Mouse (Mus musculus) kidney, postnatal 10 days (tissue): ENCODE results near the gene Dtnb.

Experiments used
- DNase-seq: peaks from one replicate; pipeline ENCODE4 v3.0.0; 2021; ENCODE audit warnings: mixed read lengths

Dtnb gene

DNA sequence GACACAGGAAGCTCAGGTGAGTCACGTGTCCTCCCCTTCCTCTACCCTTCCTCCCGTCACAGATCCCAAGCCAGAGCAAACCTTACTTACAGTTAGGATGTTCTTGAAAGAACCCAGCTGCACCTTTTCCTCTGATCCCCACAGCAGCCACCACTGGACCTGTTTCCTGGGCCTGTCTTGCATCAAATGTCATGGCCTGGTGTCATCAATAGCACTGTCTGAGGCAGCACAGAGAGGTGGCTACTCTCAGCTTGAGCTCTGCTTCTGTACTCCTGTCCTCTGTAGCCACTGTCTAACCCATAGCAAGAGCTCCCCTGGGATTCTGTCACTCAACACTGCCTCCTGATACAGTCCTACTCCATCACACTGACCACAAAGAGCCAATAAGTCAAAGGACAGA, 207.5 kb downstream of the Dtnb start:
- peak; percentile 6 for DNase-seq

DNA sequence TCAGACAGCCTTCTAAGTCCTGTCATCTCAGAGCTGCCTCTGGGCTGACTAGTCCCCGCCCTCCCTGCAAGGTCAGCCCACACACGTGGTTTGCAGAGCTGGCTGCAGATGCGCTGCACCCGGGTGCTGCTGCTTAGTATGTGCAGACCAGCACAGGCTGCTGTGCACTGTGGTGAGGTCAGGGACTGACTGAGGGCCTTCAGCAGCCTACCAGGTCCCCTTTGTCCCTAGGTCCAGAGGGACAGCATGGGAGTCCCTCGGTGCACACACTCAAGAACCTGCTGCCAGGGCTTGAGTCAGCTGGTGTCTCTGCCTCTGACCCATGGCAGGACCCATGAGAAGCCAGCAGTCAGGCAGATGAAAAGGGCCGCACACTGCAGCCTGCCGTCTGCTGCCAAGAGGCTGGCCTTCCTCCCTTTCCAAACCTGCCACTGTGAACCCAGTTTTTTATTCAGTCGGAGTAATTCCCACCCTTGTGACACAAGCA, 208.3 kb downstream of the Dtnb start:
- peak; percentile 83 for DNase-seq

DNA sequence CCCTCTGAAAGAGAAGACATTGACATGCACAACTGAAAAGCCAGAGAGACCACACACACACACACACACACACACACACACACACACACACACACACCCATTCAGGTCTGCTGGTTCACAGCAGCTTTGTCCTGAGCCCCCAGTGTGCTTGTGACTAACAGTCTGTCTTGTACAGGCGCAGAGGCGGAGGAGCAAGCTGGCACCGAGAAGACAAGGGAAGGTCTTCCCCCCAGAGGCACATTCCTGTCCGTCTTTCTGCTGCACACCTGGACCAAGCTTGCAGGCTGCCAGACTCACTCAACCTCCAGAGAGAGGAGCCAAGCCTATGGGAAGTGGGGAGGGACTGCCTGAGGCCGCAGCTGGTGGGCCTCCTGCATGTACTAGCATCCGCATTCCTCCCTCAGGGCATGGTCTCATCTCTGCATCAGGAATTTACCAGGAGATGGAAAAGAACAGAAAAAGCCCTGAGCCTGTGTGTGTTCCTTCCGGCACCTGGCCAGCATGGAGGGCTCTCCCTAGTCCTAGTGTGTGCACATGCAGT, 208.8 kb downstream of the Dtnb start:
- peak; percentile 66 for DNase-seq

DNA sequence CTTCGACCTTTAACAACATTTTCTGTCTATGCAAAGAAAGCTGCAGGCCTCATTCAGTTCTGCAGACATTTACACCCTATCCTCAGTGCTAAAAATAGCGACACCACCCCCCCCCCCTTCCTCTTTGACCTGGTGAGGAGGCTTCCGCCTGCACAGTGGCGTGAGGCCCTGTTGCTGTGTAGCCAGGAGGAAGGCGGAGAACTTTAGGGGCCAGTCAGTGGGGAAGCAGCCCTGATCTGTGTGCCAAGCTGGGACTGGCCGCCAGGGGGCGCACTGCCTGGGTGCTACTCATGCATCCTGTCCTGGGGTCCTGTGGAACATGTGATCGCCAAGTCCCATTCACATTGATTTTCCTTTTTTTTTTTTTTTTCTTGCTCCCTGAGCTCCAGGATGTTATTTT, 209.3 kb downstream of the Dtnb start:
- peak; percentile 97 for DNase-seq

DNA sequence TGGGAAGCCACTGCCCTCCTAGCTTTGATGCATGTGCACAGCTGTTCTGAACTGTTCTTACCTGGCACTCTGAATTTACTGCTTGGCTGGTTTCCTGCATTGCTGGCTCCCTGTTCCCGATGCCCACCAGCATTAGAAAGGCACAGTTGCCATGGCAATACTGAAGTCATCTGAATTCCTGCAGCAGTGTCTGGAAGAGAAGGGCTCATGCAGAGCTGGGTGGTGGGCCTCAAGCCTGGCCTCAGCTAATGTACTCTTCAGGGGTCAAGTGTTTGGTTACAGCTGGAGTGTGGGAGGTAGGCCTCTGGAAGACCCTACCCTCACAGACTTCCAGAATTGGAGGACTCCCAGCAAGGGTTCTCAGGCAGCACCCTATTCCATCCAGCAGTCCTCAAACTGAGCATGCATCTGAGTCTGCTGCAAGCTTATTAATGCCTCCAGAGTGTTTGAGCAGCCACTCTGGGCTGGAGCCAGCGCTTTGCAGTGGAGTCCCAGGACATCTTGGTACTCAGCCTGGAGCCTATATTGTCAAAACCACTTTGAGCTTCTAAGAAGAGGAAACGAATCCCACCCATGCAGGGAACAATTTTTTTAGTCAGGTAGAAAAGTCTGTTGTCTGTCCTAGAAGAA, 211.1 kb downstream of the Dtnb start:
- DNase-seq: no peak

DNA sequence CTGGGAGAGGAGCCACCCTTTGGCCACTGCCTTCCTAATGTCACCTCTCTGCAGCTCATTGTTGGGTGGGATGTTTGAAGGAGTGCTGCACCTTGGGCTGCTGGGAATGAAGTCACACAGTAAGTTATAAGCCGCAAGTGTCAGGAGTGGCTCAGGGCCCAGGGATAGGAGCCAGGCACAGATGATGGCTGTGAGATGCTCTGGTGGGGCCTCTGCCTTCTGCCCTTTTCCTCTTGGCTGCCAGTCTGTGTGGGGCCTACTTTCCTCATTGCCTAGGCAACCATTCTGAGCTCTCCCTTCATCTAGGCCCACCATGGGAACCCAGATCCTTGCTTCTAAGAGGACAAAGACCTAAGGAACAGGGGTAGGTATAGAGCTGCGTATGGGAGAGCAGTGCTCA, 212.1 kb downstream of the Dtnb start:
- no peak for DNase-seq

DNA sequence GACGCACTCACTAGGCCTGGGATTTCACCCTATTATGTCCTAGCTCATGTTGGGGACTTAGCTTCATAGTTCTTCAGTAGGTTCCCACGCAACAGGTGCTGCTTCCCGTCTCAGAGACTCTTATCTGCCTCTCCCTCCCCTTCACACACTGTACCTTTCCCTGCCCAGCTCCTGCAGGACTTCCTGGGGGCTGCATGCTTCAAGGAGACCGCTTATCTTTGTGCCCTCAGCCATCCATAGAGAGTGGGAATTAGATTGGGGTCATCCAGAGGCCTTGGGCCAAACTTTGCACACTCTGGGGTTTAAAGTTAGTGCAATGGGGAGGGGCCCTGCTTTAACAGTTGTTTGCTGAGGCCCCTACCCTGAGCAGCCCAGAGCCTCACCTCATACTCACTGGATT, 212.5 kb downstream of the Dtnb start:
- no peak for DNase-seq

DNA sequence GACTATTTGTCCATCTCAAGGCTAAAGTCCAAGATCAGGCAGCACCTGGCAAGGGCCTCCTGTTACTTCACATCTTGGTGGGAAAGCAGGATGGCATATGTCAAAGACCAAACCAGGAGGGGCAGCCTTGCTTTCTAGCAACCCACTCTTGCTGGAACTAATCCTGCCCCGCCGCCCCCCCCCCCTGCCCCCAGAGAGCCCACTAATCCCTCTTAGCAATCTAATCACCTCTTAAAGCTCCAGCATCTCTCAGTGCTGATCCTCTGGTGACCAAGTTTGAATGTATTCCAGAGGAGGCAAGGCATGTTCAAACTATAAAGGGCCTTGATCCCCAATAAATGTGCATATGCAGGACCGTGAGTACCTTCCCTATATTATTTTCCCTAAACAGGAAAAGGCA, 214.9 kb downstream of the Dtnb start:
- DNase-seq: no peak

DNA sequence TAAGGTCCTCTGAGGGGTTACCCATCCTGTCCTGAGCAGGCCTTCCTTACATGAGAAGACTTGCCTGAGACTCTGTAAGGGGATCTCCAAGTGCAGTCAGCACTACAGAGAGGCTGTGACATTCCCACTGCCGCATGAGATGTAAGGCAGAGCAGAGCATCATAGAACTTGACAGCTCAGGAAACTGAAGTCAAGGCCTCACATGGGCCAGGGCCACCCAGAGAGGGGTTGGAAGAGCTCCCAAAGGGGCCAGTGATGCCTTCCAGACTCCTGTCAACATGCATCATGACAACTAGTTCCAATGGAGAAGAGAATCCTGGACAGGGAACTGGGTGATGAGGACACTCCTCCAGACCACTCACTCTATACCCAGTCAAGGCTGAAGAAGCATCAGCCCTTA, 215.4 kb downstream of the Dtnb start:
- DNase-seq: no peak

DNA sequence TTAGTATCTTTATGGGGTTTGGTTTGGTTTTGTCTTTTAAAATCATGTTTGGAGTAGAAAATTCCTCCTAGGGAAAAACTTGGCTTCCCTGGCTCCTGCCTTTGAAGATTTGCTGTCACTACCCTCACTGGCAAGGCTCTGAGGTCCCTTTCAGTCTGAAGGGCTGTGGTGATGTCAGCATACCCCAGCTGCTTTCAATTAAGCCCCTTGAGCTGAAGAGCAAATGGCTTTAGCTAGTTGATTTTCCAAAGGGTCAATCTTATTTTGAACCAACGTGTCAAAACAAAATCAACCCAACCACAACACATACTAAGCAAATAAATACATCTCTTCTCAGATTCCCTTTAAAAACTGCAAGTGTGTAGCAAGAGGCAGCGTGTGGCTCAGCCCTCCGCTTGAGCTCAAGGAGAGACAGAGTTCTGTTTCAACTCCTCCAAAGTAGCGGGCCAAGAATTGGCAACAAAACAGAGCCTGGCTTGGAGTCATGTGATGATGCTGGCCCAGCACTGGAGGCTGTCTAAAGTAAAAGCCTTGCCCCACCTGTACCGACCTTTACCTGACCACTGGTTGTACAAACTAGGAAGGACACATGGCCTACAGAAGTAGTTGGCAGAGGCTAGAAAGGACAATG, 216.4 kb downstream of the Dtnb start:
- no peak for DNase-seq

DNA sequence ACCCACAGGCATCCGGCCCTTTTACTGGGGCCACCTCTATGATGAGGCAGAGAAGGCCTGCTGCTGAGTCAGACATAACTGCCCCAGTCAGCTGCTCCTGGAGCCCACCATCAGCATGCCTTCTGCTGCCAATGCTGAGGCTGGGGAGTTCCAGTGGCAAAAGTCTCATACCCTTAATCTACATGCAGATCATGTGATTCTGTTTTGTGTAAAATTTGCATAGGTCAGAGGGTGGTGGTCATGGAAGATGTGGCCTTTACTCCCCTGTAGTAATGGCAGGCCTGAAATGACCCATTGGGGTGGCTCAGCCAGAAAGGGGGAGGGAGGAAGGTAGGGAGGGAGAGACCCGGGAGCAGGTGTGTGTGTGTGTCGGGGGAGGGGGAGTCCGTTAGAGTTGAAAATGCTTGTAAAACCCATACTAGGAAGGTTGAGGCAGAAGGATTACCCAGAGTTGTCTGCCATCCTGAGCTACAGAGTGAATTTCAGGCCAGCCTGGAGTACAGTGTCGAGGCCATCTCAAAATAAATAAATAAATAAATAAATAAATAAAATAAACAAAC, 217.5 kb downstream of the Dtnb start:
- no peak for DNase-seq

DNA sequence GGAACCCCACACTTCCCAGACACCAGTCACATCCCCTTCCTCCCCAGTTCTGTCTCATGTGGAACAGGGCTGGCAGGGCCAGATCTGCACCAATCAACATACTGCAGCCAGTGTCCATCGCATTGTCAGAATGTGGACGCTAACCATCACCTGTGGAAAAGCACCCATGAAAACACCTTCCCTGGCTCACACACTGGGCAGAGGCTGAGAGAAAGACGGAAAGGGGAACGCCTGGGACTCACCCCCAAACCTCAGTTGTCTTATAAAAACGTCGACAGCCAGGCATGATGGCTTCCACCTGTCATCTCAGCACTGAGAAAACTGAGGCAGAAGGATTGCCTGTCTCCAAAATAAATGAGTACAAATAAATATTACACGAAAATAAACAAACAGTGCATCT, 219.1 kb downstream of the Dtnb start:
- no peak for DNase-seq

DNA sequence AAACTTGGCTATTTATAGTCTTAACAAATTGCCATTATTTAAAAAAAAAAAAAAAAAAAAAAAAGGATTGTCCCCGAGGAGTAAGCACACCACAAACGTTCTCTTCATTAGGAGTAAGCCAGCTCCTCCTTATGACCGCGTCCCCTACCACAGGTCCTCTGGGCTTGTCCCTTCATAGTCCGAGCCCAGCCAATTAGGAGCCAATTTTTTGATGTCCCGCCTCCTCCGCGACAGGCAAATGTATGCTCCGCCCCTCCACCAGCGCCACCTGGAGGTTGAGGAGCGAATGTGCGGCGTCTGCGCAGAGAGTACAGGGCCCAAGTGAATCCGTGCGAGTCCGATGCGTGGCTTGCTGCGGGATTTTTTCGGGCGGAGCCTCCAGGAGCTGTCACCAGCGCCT, 219.6 kb downstream of the Dtnb start:
- peak; percentile 97 for DNase-seq

DNA sequence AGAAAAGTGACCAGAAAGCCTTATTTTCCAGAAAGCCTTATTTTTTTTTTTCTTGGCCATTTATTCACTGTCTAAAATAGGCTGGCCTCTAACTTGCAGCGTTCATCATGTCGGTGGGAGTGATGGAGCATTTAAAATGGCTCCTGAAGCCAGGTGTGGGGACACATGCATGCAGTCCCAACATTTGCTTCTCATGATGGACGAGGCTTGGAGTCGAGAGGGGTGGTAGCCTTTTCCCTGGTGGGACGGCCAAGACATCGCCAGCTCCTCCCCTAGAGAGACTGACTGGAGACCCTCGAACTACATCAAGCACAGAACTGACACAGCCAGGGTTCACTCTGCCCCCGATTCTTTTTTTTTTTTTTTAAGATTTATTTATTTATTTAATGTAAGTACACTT, 220.1 kb downstream of the Dtnb start:
- DNase-seq: no peak

DNA sequence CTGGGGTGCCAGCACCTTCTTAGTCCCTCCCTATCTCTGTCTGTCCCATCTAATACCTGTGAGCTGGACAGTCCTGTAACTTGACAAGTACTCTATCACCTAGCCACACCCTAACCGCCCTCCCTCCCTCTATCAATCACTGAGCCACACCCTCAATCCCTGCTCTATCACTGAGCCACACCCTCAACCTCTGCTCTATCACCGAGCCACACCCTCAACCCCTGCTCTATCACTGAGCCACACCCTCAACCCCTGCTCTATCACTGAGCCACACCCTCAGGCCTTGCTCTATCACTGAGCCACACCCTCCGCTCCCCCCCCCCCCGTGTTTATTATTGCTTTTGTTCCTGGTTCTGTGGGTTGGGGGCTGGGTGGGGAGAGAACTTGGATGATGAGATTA, 223.4 kb downstream of the Dtnb start:
- DNase-seq: no peak

DNA sequence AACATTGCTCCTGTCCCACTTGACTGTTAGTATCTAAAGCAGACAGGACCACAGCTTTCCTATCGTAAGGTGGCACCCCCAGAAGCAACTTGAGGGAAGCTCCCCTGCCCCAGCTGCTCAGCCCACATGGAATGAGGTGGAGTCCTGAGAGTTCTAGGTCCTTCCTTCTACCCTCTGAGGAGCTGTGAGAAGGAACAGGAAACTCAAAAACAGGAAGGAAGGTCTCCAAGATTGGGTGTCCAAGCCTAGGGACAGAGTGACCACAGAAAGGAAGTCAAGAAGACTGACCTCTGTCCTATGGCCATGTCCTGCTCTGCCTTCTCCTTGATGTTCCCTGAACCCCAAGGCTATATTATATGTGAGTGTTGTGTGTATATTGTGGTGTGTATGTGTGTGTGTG, 227.4 kb downstream of the Dtnb start:
- DNase-seq: no peak

DNA sequence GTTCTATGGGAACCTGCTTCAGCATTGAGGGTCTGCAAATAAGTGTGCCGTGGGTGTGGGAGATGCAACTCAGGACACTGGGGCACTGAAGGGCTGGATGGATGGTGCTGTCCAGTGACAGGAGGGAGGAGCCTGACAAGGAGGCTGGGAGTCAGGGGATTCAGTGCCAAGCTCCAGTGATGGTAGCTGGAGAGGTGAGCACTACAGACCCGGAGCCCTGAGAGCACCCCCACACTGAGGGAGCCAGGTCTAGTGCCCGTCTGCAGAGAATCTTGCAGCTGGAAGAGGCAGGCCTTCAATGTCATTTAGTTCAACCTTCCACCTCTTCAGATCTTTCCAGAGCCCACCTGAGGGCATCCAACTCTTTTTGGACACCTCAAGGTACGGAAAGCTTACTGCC, 233.7 kb downstream of the Dtnb start, which contains the start of gene Dnmt3a:
Dnmt3a (plus strand) TSS at position 156 of the 400 bp plus-strand sequence.
- DNase-seq: no peak

DNA sequence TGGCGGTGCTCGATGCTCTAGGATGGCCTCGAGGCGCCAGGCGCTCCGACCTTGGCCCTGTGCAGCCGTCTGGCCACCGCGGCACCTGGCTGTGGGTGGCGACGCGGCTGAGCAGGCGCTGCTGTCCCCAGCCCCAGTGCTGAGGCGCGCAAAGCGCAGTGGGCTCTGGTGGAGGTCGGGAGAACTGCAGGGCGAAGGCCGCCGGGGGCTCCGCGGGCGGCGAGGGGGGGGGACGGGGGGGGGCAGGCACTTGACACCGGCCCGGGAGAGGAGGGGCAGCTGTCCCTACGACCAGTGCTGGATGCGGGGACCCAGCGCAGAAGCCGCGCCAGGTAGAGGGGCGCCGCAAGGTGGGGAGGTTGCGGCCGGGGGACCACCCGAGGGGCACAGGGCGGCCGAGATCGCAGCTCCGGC, 234.1 kb downstream of the Dtnb start:
- peak; percentile 94 for DNase-seq

DNA sequence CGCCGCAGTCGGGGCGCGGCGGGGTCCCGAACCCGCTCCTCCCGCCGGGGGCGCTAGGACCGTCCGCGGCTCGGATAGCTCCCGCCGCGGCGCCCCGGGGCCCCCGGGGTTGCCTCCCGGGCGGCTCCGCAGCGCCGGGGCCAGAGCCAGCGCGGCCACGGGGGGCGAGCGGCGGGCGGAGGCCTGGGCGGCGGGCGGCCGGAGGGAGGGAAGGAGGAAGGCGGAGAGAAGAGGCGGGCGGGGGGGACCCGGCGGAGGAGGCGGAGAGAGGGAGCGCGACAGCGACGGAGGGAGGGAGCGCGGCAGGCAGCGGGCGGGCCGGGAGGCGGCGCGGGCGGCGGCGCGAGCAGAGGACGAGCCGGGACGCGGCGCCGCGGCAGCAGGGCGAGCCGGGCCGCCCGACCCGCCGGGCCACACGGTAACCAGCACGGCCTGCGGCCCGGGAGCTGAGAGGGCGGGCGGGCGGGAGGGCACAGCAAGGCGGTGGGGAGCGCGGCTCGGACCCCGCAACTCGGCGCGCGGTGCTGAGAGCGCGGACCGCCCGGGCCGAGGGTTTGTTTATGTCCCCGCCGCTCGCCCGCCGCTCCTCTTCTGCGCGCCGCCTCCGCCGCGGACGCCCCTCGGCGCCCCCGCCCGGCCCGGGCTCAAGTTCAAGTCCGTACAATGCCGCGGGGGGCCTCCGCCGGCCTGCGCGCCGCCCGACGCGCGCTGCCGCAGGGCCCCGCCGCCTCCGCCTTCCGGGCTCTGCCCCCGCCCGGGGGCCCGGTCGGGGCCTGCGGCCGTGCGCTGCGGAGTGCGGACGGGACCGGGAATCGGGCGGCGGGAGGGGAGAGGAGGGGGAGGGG, 234.7 kb downstream of the Dtnb start:
- DNase-seq: peak; percentile 91

DNA sequence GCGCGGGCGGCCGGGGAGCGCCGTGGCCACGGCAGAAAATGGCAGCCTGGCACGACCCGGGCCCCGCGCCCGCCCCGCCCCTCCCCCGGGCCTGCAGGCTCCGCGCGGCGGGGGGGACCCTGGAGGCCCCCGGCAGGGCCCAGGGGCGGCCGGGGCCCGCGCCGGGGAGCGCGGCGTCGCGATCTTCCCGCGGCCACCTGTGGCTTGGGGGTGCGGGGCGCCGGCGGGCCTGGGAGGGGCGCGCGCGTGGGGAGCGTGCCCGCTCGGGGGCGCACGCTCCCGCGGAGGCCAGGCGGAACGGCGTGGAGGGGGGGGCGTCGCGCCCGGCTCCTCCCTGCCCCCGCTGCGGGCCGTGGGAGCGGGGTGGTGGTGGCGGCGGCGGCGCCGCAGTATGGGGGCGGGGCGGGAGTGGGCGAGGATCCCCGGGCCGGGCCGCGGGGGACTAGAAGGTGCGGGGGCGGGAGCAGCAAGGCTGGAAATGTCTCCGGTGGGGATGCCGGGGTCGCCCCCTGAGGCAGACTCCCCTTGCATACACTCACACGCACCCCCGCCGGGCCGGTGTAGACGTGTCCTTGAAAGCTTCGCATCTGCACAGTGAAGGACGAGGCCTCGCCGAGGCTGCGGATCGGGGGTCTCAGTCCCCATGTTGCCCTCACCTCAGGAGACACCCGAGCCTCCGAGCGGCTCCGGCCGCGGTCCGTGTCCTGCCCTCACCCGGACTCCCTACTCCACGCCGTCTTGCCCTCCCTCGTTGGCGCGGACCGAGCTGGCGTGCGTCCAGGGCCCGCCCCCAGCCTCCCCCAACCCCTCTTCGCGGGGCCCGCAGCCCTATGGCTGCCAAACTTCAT, 235.6 kb downstream of the Dtnb start:
- peak; percentile 90 for DNase-seq

DNA sequence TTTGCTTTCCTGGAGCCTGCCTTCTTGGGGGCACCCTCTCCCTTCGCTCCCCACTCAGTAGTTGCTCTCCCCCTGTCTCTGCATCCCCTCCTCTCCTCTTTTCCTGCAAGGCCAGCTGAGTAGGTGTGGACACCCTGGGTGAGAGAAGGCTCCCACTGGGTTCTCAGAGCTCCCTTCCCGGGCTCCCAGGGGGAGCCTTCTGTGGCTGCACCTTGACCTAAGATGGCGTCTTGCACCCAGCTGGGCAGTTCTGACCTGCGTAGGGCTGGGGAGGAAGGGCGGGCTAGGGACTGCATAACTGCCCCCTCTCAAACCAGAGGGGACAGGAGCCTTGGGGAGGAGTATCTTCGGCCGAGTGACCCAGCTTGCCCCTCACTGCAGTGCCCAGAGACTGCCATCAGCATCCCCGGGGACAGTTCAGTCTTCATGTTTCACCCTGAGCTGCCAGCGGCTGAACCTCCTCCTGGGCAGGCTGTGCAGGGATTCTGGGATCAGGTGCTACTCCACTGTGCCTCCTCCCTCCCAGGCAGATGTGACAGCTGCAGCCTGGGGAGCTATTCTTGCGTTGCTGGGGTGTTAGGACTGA, 236.3 kb downstream of the Dtnb start:
- DNase-seq: peak; percentile 75
